8 mouse cellular contexts compared by ENCODE assay signal in genomic region chr10:117432415-117432814, GRCm38 (mm10). TPM values are rescaled to one million over a fixed set of nuclear protein-coding genes. Genes with fewer than 3 reads are reported as not detected.
A peak's percentile ranks its signal among the peaks of the same experiment; 100 is the strongest.
DNase-seq lines count a peak whose midpoint lies in the region; ATAC-seq and TF ChIP-seq lines count a peak whose summit lies in the region.

No protein-coding gene starts in this region.

- peak overlapping the region; percentile 15; the same call in 1 of the 2 replicates for H3K4me2 ChIP-seq in forebrain, embryonic 11.5 days (ENCODE audit: low read depth, low read length, severe bottlenecking)

- H3K27me3 ChIP-seq in forebrain, embryonic 11.5 days (ENCODE audit: control insufficient read depth, insufficient read depth, low read length): no peaks in the 10 kb centered on the region

- H3K9ac ChIP-seq in ES-E14 (ENCODE audit: insufficient read depth, low read depth, low read length, poor library complexity, severe bottlenecking): peak overlapping the region; percentile 33; the same call in 1 of the 2 replicates
- H3K9ac ChIP-seq in forebrain, embryonic 11.5 days (ENCODE audit: low read length): no peak overlapping the region

- no peaks in the 10 kb centered on the region for H3K9me3 ChIP-seq in ES-E14 (ENCODE audit: control insufficient read depth, insufficient read depth, low read depth, low read length)
- no peaks in the 10 kb centered on the region for H3K9me3 ChIP-seq in forebrain, embryonic 11.5 days (ENCODE audit: control insufficient read depth, low read length)

- H3K4me3 ChIP-seq in ES-E14 (ENCODE audit: insufficient read depth in 1 of 2, low read depth in 1 of 2, low read length in 2 of 2, poor library complexity in 1 of 2, severe bottlenecking in 1 of 2): peak overlapping the region; percentile 48 to 70
- H3K4me3 ChIP-seq in forebrain, embryonic 11.5 days (ENCODE audit: low read depth, low read length): no peak overlapping the region

- DNase-seq in ES-E14 (ENCODE audit: low read depth, low spot score): no peak
- peak; percentile 58 for DNase-seq in c-Kit-positive CD71-positive TER-119-positive erythroid progenitor cells, embryonic 14.5 days (ENCODE audit: low spot score)
- peak; percentile 91 for DNase-seq in forebrain, embryonic 11.5 days (ENCODE audit: low spot score)
- peak; percentile 83 for DNase-seq in heart, postnatal 4 days
- peak; percentile 67 to 78 for DNase-seq in layer of hippocampus, postnatal 10 days (ENCODE audit: low spot score in 2 of 2)
- DNase-seq in lung, postnatal 36 days: peak; percentile 88
- peak; percentile 58 for DNase-seq in right cerebral cortex, adult 18-20 months
- DNase-seq in urinary bladder, adult 2 months (ENCODE audit: low spot score): peak; percentile 39

- in situ Hi-C loops in ES-E14 (cut with MboI; ENCODE audit: low sequenced_read_pairs in 2 of 2, unreplicated experiment in 2 of 2): no loop called here

- no peak overlapping the region for H3K27ac ChIP-seq in ES-E14 (ENCODE audit: insufficient read depth, low read depth, low read length, poor library complexity, severe bottlenecking)
- H3K27ac ChIP-seq in forebrain, embryonic 11.5 days (ENCODE audit: low read depth, low read length): no peak overlapping the region

- WGBS in forebrain, embryonic 11.5 days: 11% methylated on average over 21 of the region's 21 CpGs

- no peak for ATAC-seq in forebrain, embryonic 11.5 days (replicated peaks; ENCODE audit: low FRiP score)

- no peaks in the 10 kb centered on the region for H3K36me3 ChIP-seq in ES-E14 (ENCODE audit: control insufficient read depth, insufficient read depth, low read length, poor library complexity, severe bottlenecking)
- no peaks in the 10 kb centered on the region for H3K36me3 ChIP-seq in forebrain, embryonic 11.5 days (ENCODE audit: control insufficient read depth, insufficient read depth, low read length)

- peaks cover 2 to 12% of the 10 kb centered on the region in 2 experiments; a peak in 3 of 4 replicates for H3K4me1 ChIP-seq in ES-E14 (ENCODE audit: control insufficient read depth in 2 of 2, insufficient read depth in 2 of 2, low read length in 2 of 2, poor library complexity in 1 of 2)
- 0 out of 2 replicates have a peak, but pooled peaks cover 3% of the 10 kb centered on the region for H3K4me1 ChIP-seq in forebrain, embryonic 11.5 days (replicated peaks; ENCODE audit: control insufficient read depth, insufficient read depth, low read length)

TF ChIP-seq in ES-E14, 5 proteins besides CTCF, POLR2A, EP300 and RAD21:
- no peak for TF ChIP-seq ZNF384 (IDR thresholded peaks at IDR 0.05; ENCODE audit: low read depth, low read length)
- TF ChIP-seq CHD2 (IDR thresholded peaks at IDR 0.05; ENCODE audit: low read depth, low read length): no peak
- TF ChIP-seq HCFC1 (IDR thresholded peaks at IDR 0.05; ENCODE audit: borderline replicate concordance, insufficient read depth, low read length): no peak
- no peak for TF ChIP-seq ZC3H11A (IDR thresholded peaks at IDR 0.05; ENCODE audit: borderline replicate concordance, low read depth, low read length)
- no peak for TF ChIP-seq MAFK (IDR thresholded peaks at IDR 0.05; ENCODE audit: insufficient read depth, low read depth, low read length)

RNA-seq across cellular contexts. Expression of gene Cpsf6, which starts 52.6 kb away (rescaled TPM):
- total RNA-seq in ES-E14 (2012; rRNA removed): 116 and 129 TPM in 2 replicates
- 275 and 282 TPM in 2 replicates for polyA plus RNA-seq in forebrain, embryonic 11.5 days (2014; fragmentation: Nextera tagmentation; extraction: Ambion mirVana)
- 10 to 100 TPM; 76.1 to 80.0 TPM for total RNA-seq in heart, postnatal 4 days (2021)
- total RNA-seq in layer of hippocampus, postnatal 10 days (2021): 100 to 1,000 TPM; 116 to 122 TPM
- 35.9 and 43.5 TPM in 2 replicates for polyA plus RNA-seq in urinary bladder, adult 2 months (2012; rRNA removed)
